Mouse (Mus musculus) spleen, postnatal 36 days (tissue): ENCODE results near the gene Ccdc172.
A peak's percentile ranks its signal among the peaks of the same experiment; 100 is the strongest.

Source experiments
- DNase-seq, 2 experiments: peaks; one replicate each; pipeline ENCODE4 v3.0.0; 2022; ENCODE audit warnings: low spot score in 2 of 2, mixed read lengths in 1 of 2

Ccdc172 gene

DNA sequence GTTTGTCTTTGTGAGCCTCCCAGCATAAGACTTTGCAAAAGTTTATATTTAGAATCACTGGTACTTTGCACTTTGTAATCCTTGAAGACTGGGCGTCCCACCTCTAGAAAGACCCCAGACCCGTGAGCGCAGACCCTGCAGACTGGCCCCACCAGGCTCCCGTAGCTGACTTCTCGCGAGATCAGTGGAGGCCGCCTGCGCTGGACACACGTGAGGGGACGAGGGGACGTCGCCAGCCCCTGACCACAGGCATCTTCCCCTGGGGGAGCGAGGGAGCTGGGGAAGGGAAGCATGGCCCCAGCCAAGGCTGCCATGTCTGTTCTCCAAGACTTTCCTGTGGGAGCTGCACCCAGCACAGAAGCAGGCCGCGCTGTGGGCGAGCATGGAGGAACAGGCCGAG lies at the start of gene Ccdc172:
TSS of gene Ccdc172 (plus strand) at position 176 of the 400 bp plus-strand sequence.
- no peak for DNase-seq

DNA sequence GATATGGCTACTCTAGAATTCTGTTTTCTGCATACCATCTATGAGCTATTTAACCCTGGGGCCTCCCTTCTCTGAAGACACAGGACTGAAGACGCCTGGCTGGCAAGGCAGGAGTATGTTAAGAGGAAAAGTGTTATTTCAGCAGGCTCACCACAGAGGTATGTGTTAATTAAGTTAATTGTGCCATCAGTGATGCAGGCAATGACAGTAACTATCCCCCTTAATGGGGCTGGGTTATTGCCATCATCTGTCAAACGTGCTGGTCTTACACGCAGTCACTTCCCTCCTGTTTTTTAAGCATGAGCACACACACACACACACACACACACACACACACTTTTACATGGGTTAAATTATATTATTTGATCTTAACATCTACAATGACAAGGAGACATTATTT lies 48.0 kb upstream of the Ccdc172 start:
- DNase-seq = no peak

DNA sequence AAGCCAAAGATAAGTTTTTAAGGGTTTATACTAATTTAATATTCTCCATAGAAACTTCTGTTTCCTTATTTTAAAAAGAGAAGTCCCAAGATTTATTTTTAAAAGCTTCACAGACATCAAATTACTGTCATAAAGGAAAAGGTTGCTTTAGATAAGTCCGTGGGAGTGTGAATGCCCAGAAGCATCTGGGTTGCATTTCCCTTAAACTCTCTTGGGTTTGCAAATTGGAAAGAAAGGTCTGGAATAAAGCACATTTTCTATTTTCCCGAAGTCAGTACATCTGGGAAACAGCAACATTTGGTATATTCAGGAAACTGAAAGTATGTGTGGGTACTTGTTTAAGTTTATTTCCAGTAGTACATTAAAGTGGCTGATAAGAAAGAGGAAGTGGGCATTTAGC lies 43.5 kb upstream of the Ccdc172 start:
- DNase-seq = no peak

DNA sequence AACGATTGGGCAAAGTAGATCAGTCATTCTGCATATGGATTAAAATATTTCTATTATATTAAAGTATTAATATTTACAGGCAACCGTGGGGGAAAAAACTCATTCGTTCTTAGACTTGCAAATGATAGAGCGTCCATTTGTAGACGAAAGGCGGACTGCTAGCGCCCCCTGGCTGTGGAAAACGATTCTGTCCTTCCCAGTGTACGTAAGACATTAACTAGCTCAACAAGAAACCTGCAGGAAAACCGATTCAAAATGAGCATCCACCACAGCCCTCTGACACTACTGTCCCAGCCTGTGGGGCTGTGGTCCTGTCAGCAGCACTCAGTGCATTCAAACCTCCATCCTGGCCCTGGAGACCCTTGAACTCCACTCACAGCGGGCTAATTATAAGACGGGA lies 42.4 kb upstream of the Ccdc172 start:
- DNase-seq = peak; percentile 64 to 69

DNA sequence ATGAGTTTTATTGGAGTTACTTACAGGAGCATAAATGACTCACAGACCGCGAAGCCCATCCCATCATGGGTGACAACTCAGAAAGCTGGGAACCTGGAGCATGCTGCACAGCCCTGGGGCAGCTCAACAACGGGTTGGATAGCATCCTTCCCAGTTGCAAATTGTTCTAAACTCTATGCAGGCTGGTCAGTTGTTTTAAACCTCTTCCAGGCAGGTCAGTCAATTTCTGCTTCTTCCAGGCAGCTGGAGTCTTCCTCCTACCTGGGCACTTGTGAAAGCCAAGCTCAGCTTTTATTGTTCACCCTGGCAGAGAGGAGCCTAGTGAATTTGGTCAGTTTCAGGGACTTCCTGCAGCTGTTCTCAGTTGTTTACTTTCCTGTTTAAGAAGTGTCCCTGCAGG lies 37.5 kb upstream of the Ccdc172 start:
- no peak for DNase-seq

GRCm38 (mm10) chr19:58482373-58482977 lies 29.3 kb upstream of the Ccdc172 start:
- no peak for DNase-seq

DNA sequence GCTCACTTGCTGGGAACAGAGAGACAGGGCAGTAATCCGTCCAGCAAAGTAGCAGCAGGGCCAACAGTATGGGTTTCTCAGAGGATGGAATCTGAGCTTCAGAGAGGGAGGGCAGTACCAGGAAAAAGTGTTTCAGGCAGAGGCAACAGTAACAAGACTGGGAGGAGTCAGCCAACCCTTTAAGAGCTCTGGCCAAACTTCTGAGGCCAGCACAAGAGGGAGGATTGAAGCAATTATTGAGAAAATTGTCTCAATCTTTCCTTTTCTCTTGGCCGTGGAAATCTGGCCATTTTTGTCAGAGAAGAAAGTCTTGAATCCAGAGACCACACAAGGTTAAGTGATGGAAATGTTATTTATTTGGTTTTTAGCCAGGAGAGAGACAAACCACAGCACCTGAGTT lies 25.1 kb upstream of the Ccdc172 start:
- DNase-seq = no peak

DNA sequence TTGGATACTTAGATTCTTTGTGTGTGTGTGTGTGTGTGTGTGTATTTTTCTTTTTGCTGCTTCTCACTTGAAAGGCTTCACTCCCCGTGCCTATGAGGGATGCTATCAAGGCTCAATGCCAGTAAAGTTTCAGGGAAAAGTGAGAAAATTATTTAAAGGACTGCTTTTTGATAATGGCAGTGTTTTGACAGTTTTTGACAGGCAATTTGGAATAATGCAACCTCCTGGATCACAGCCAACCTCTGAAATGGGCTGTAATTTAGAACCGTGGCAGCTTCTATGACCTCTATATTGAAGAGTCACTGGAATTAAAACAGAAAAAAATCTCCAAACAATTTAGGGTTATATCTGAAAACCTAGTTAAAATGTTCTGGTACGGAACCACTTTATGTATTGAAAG lies 14.7 kb upstream of the Ccdc172 start:
- DNase-seq = no peak

DNA sequence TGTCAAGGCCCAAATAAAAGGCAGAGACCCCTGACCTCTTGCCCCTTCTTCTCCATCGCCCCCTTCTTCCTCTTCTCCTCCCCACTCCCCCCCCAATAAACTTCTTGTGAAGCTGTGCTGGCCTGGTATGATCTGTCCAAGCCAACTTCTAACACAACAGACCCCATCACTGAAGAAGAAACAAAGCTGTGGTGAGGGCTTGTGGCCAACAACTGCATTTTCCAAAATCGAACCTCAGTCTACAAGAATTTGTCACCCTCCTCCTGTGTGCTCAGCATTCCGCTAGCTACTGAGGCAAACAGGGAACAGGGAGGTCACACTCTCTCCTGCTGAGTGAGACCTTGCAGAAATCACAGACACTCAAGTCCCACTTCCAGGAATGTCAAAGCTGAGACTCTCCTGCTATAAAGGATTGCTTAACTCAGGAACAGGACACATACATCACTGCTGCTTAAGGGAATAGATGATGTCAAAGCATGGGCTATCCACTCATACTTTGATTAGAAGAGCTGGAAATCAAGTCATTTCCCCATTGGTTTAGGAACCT lies 12.3 kb upstream of the Ccdc172 start:
- DNase-seq = no peak

- no peak for DNase-seq
Observed at GRCm38 (mm10) chr19:58500049-58500448, 11.7 kb upstream of the Ccdc172 start.

GRCm38 (mm10) chr19:58521696-58522095 lies 9.9 kb downstream of the Ccdc172 start:
- DNase-seq = no peak

DNA sequence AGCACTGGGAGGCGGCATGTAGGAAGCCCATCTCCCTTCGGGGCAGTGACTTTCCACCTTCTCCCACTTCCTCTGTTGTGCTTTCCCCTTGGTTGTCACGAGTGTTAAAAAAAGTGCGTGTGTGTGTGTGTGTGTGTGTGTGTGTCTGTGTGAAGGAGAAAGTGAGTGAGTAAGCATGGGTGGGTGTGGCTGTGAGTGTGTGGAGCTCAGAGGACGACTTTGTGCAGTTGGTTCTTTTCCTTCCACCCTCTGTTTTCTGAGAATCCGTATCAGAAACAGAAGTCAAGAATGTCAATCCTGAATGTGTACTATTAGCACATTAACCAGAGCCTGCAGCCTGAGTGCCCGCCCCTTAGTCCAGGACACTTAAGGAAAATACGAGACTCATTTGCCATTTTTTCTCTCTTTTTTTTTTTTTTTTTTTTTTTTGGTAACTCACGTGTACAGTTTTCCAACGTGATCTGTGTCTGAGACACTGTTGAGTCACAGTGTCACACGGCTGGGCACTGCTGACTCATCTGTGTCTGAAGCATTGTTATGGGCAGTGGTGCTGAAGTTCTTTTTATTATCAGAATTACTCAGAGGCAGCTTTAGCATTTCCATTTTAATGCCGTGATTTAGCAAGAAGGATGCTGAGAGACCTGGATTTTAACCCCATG lies 12.1 kb downstream of the Ccdc172 start:
- no peak for DNase-seq

- DNase-seq = no peak
Observed at GRCm38 (mm10) chr19:58525457-58526239, 13.9 kb downstream of the Ccdc172 start.

DNA sequence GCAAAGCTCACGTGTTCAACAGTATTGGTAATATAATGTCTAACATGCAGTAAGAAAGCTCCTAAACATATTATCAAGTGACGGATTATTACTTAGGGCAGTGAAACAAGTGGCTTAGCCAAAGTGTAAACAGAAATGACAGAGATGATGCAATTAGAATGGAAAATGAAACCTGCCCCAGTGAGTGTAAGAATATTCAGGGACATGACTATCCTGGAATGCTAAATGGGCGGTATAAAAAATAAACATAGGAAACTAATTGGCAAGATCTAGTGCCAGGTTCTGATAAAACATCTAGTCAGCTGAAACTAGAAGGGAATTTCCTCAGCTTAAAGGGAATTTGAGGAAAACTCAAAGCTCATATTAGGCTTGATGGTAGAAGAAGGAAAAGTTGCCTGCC lies 21.3 kb downstream of the Ccdc172 start:
- no peak for DNase-seq

- no peak for DNase-seq
Observed at GRCm38 (mm10) chr19:58536691-58537090, 24.9 kb downstream of the Ccdc172 start.

- DNase-seq = no peak
Observed at GRCm38 (mm10) chr19:58540396-58540795, 28.6 kb downstream of the Ccdc172 start.

DNA sequence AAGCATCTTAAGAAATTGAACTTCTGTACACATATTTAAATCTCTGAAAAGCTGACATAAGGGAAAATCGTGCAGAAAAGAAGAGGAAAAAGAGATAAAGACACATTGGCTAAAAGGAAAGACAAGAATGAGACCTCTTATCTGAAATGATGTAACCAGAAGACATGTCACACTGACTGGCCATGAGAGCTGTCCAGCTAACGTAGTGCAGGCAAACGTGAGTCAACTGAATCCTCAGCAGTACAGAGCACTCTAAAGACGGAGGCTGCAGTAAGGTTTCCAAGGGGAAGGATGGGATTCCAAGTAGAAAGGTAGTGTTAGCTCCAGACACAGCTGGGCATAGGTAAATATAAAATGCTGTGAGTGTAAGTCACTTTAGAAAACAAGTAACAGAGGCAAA lies 36.6 kb downstream of the Ccdc172 start:
- DNase-seq = no peak

DNA sequence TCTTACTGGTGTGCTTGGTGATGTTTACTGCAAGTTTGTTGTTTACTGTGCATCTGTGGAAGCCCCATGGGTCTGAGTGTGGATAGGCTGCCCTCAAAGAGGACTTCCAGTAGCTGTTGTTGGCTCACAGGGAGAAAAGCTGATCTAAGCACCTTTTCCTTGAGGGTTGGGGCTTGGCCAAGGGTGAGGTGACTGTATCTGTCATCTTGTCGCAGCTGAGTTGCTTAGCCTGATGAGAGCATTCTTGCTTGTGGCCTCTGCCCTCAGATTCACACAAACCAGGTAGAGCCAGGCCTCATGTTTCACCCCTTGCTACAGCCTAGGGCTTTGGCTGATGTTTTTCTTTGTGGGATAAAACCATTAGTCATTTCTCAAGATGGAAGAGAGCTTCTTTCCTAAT lies 38.7 kb downstream of the Ccdc172 start:
- no peak for DNase-seq

DNA sequence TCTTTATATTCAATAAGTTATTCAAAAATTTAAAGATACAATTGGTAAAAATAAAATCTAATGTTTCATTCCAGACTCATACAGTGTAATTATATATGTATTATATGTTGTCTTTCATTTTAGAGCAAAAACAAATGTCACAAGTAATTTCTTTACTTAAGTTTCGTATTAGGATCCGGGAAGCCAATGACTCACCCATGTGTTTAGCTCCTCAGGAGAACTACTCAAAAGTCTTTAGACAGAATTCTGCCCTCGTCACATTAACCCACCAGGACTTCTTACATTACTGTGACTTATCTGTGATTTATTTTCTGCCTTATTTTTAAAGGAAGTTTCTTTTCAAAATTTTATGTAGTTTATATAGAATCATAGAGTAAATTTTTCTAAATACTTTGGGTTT lies 39.1 kb downstream of the Ccdc172 start:
- DNase-seq = no peak

- DNase-seq = no peak
Observed at GRCm38 (mm10) chr19:58554974-58555373, 43.2 kb downstream of the Ccdc172 start.

DNA sequence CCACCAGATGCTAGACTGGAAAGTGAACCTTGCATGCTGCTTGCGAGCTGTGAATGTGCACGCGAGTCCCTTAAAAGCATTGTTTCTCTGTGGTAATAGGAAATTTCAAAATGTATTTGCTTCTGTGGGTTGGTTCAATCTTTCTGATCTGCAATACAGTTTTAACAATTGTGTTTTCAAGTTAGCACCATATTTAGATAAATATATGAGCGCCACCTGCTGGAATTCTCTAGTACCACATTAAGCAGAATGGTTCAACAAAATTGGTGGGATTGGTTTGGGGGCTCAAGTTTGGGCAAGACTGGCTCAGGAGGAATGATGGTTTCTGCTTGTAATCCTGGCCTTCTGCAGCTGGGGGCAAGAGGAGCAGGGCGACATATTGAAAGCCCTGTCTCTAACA lies 46.6 kb downstream of the Ccdc172 start:
- peak in 1 of 2 experiments; percentile 6 for DNase-seq

GRCm38 (mm10) chr19:58562301-58562815 lies 50.6 kb downstream of the Ccdc172 start:
- no peak for DNase-seq
